Mouse (Mus musculus): ENCODE data around the gene Tmie. TPM values are rescaled to one million over a fixed set of nuclear protein-coding genes. Genes with fewer than 3 reads are reported as not detected.

The Tmie gene
- total RNA-seq (2021): under 1 TPM; 0.55 to 0.62 TPM
- long read RNA-seq, experiment 1: 0 reads
- long read RNA-seq, experiment 2, partial matches to known transcripts: 0 of 1 reads
- long read RNA-seq, experiment 2, other reads (novel, unspliced or antisense): 1 of 1 reads

GRCm38 (mm10) chr9:110879998-110880561 lies at the start of gene Tmie:
Gene Tmie (minus strand): TSS chr9:110880113.
- DNase-seq: peak; percentile 67
- intact Hi-C loops (cut with DNase I; ENCODE audit: low total_unique reads): no loop called here

- intact Hi-C loops (cut with DNase I; ENCODE audit: low total_unique reads): no loop called here
- peak; percentile 78 for DNase-seq
These were observed 42.8 kb upstream of the Tmie start for GRCm38 (mm10) chr9:110922759-110923158.

DNA sequence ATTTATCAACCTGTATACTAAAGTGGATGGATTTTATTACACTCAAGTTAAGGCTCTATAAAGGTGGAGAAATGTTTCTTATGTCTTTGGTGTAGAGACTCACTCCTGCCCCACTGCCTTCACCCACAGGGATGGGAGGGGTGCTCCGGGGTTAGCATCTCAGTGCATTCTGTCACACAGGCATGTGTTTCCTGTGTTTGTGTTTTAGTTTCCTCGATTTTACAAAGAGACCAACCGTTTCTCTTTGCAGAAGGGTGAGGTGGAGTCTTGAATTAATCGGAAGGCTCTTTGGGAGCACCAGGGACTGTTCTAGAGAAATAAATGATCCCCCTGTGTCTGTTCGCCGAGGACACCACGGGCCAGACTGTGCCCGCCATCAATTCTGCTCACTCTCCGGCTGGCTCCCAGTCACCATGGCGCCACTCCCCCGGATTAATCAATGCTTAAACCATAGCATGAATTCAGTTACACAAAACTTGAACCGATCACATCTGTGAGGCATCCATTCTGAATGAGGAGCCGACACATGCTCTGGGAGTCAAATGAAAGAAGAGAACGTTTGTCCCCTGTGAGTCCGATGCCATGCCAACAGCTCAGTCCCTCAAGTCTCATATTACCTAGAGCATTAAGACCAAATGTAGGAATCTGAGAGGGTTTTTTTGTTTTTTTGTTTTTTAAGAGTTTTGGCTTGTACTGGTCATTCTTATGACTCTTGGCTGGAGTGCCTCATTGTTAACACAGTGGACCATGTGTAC lies 40.9 kb upstream of the Tmie start:
- intact Hi-C loops (cut with DNase I; ENCODE audit: low total_unique reads): no loop called here
- DNase-seq: no peak

- DNase-seq: no peak
- intact Hi-C loops (cut with DNase I; ENCODE audit: low total_unique reads): no loop called here
These were observed 36.9 kb upstream of the Tmie start, which contains the start of gene Fam240a for GRCm38 (mm10) chr9:110916786-110917185. Gene Fam240a (minus strand): TSS chr9:110916861.

DNA sequence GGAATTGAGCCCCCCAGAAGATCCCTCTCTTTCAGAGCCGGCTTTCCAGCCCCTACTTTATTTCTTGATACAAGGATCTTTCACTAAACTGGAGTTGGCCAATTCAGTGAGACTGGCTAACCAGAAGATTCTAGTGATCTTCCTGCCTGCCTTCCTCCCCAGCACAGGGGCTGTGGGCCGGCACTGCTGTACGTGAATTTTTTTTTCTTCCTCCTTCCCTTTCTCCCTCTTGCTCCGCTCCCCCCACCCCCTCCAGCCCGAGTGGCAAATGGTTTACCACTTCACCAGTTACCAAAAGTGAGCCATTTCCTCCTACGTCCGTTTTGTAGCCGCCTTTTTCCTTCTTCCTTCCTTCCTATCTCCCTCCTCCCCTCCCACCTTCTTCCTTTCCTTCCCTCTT lies 35.6 kb upstream of the Tmie start:
- DNase-seq: no peak
- intact Hi-C loops (cut with DNase I; ENCODE audit: low total_unique reads): no loop called here

GRCm38 (mm10) chr9:110914631-110915236 lies 34.8 kb upstream of the Tmie start:
- intact Hi-C loops (cut with DNase I; ENCODE audit: low total_unique reads): no loop called here

GRCm38 (mm10) chr9:110909371-110909967 lies 29.6 kb upstream of the Tmie start:
- intact Hi-C loops (cut with DNase I; ENCODE audit: low total_unique reads): no loop called here
- DNase-seq: no peak

More at GRCm38 (mm10) chr9:110914631-110915236, 34.8 kb upstream of the Tmie start:
- DNase-seq: no peak

DNA sequence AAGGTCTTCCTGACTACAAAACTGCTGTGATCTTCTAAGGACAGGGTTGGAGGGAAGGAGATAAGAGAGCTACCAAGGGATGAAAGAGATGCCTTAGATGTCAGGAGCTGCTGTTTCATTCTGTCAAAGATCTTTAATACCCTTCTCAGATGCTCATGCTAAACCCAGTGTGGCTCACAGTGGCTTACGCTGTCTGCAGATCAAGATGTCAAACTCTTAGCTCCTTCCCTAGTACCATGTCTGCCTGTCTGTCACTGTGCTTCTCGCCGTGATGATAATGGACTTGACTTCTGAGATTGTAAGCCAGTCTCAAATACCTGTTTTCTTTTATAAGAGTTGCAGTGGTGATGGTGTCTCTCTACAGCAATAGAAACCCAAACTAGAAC lies 28.7 kb upstream of the Tmie start:
- no peak for DNase-seq
- intact Hi-C loops (cut with DNase I; ENCODE audit: low total_unique reads): no loop called here

- DNase-seq: no peak
- intact Hi-C loops (cut with DNase I; ENCODE audit: low total_unique reads): no loop called here
These were observed 28.1 kb upstream of the Tmie start for GRCm38 (mm10) chr9:110907838-110908630.

GRCm38 (mm10) chr9:110907201-110907837 lies 27.4 kb upstream of the Tmie start:
- intact Hi-C loops (cut with DNase I; ENCODE audit: low total_unique reads): no loop called here
- DNase-seq: no peak

- DNase-seq: no peak
- intact Hi-C loops (cut with DNase I; ENCODE audit: low total_unique reads): no loop called here
These were observed 22.4 kb upstream of the Tmie start for GRCm38 (mm10) chr9:110902271-110902670.

GRCm38 (mm10) chr9:110901204-110901603 lies 21.3 kb upstream of the Tmie start:
- no peak for DNase-seq
- intact Hi-C loops (cut with DNase I; ENCODE audit: low total_unique reads): no loop called here

DNA sequence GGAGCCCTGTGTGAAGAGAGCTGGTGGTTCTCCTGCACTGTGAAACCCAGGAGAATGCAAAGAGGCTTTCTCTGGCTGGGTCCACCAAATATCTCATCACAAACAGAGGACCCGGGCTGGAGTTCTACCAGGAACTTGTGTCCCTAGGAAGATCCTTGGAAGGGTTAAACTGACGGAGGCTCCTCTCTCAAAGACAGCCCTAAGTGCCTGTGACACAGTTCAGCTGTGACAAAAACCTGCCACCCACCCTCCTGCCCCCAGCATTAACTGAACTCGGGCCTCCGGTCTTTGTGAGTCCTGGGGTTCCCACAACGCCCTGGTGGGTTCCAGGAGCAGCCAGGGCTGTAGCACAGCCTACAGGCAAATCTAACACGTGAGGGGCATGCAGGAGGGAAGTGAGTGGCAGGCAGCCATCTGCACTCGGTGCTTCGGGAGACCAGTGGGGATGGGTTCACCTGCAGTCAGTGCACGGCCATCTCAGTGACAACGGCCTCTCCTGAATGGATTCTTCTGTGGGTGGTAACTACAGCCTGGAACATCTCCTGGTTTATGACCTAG lies 19.6 kb upstream of the Tmie start:
- intact Hi-C loops (cut with DNase I; ENCODE audit: low total_unique reads): no loop called here
- DNase-seq: no peak

DNA sequence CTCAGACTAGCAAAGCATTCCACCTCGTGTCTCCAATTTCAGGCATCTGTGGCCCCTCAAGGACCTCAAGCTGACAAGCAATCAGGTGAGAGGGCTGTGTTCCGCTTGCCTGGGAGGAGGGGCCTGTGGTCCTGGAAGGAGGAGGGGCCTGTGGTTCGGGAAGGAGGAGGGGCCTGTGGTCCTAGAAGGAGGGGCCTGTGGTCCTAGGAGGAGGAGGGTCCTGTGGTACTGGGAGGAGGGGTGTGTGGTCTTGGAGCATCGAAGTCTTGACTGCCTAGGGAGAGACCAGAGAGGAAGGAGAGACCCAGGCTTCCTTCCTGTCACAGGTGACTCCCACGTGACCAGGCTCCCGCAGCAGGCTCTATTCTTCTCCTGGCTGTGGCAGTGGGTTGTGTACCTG lies 16.7 kb upstream of the Tmie start:
- DNase-seq: no peak
- intact Hi-C loops (cut with DNase I; ENCODE audit: low total_unique reads): no loop called here

- intact Hi-C loops (cut with DNase I; ENCODE audit: low total_unique reads): no loop called here
- no peak for DNase-seq
These were observed 16.1 kb upstream of the Tmie start for GRCm38 (mm10) chr9:110895994-110896393.

DNA sequence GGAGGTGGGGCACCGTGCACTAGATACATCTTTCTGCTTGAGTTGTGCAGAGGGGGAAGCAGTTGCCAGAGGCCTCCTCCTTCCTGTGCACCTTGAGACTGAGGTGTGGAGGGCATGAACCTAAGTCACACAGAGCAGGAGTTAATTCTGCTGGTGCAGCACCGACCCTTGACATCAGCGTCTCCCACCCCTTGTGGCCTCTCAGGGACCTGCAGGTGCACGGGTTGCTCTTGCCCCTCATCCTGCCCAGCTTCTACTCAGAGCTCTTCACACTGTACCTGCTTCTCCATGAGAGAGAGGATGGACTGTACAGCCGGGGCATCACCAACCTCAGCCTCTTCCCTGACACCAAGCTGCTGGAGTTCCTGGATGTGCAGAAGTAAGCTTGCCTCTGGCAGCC lies 15.6 kb upstream of the Tmie start:
- intact Hi-C loops (cut with DNase I; ENCODE audit: low total_unique reads): no loop called here
- no peak for DNase-seq

- no peak for DNase-seq
- intact Hi-C loops (cut with DNase I; ENCODE audit: low total_unique reads): no loop called here
These were observed 13.5 kb upstream of the Tmie start for GRCm38 (mm10) chr9:110893429-110893828.

- intact Hi-C loops (cut with DNase I; ENCODE audit: low total_unique reads): no loop called here
- peak; percentile 3 for DNase-seq
These were observed 12.6 kb upstream of the Tmie start for GRCm38 (mm10) chr9:110892552-110892951.
